Mouse (Mus musculus): Measurements from ENCODE around the gene Sppl2a. TPM values are rescaled to one million over a fixed set of nuclear protein-coding genes. Genes with fewer than 3 reads are reported as not detected.
A peak's percentile ranks its signal among the peaks of the same experiment; 100 is the strongest.

Gene Sppl2a
- polyA plus RNA-seq, 1 experiment from 2014 or later: 35.7 TPM

DNA sequence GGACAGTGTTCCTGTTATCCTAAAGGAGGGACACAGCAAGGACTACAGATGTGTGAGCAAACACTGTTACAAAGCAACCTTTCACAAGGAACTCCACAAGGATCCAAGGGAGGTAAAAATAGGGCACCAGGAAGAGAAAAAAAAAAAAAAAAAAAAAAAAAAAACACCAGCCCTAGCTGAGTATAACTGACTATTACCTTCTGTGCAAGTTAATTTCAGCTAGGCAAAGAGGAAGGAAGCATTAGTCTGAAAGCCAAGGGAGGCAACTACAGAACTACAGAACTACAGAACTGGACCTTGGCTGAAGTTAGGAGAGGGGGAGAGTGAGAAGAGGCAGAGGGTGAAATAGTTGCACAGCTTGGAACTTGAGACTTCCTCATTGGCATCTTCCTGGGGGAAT, 886 bp upstream of the Sppl2a start:
- Histone ChIP-seq H3K4me3 (no peak overlapping the region), H3K4me2 (peak overlapping the region; percentile 73; the same call in 1 of the 2 replicates), H3K27me3 (replicated peaks) (no peaks in the 10 kb centered on the region), H3K27ac (no peak overlapping the region), H3K9ac (no peak overlapping the region), H3K36me3 (replicated peaks) (no peaks in the 10 kb centered on the region), H3K4me1 (peaks cover 12% of the 10 kb centered on the region), H3K9me3 (no peaks in the 10 kb centered on the region)
- no peak for ATAC-seq (replicated peaks)

DNA sequence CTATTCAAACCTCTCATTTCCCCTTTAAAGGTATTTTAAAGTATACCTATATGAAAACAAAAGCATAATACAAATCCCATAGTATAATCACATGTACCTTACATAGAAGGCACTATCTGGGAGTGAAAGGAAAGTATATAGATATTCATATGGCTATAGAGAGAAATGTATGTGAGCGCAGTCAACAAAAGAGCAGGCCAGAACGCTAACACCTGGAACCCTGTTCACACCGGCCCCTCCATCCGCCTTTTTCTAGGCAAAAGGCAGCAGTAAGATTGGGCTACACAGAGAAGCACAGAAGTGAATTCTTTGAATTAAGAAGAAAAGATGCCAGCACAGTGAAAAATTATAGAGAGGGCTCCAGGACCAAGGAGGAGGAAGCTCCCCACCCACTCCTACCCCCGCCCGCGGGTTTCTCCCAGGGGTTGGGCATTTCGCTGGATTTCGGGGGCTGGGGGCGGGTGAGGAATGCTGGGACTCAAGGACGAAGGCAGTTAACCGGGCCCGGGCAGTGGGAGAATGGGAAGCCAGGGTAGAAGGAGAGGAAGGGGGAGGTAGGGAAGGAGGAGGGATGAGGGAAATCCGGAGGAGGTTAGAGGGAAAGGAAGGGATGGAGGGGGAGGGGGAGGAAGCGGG, 656 bp downstream of the Sppl2a start:
- peaks cover 12% of the 10 kb centered on the region for H3K4me1 ChIP-seq
- H3K36me3 ChIP-seq (replicated peaks): no peaks in the 10 kb centered on the region
- no peaks in the 10 kb centered on the region for H3K9me3 ChIP-seq
- peak overlapping the region; percentile 73 for H3K4me2 ChIP-seq
- WGBS: 1% methylated on average over 15 of the region's 15 CpGs
- H3K9ac ChIP-seq: peak overlapping the region; percentile 95
- peak overlapping the region; percentile 97 for H3K27ac ChIP-seq
- ATAC-seq (replicated peaks): no peak
- H3K4me3 ChIP-seq: peak overlapping the region; percentile 56
- H3K27me3 ChIP-seq (replicated peaks): no peaks in the 10 kb centered on the region

DNA sequence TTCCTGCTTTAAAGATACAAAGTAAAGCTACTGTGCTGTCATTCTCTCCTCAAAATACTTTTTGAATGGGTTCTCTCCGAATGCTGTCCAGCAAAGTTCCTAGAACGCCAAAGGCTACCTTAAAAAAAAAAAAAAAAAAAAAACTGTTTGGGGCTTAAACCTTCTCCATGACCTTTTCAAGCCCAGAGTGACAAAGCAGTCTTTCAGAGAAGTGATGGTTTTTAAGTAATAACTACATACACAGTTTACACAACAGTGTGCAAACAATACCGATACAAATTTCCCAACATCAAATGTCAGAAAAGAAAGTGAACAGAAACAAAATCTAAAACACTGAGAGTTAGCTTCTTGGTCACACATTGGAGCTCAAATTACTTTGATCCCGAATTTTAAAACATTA, 1.3 kb downstream of the Sppl2a start:
- H3K4me2 ChIP-seq: peak overlapping the region; percentile 73
- H3K4me3 ChIP-seq: peak overlapping the region; percentile 56
- H3K9me3 ChIP-seq: no peaks in the 10 kb centered on the region
- 60% methylated on average over 4 of the region's 4 CpGs for WGBS
- no peak for ATAC-seq (replicated peaks)
- H3K4me1 ChIP-seq: peaks cover 12% of the 10 kb centered on the region
- H3K27me3 ChIP-seq (replicated peaks): no peaks in the 10 kb centered on the region
- H3K36me3 ChIP-seq (replicated peaks): peaks cover 2% of the 10 kb centered on the region; the same call in 1 of the 2 replicates
- H3K27ac ChIP-seq: peak overlapping the region; percentile 97; the same call in 1 of the 2 replicates
- peak overlapping the region; percentile 95; the same call in 1 of the 2 replicates for H3K9ac ChIP-seq

DNA sequence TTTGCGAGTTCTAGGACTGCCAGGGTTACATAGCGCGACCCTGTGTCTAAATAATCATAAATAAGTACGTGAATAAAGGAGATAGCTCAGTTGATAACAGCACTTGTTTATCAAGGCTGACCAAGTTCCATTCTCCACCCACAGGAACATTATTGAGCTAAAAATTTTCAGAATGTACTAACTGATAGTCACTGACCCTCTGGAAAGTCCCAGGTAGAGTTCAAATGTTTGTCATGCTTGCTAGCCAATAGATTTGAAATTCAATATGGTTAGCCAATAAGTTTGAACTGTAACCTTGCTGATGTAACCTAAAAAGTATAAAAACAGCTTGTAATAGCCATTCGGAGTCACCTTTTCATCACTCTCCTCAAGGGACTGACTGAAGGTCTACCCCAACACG, 4.4 kb downstream of the Sppl2a start:
- peaks cover 11% of the 10 kb centered on the region for H3K4me1 ChIP-seq
- peaks cover 9% of the 10 kb centered on the region for H3K36me3 ChIP-seq (replicated peaks)
- H3K27me3 ChIP-seq (replicated peaks): no peaks in the 10 kb centered on the region
- WGBS: 94% methylated on average over 6 of the region's 6 CpGs
- no peak for ATAC-seq (replicated peaks)
- no peak overlapping the region for H3K4me3 ChIP-seq
- no peaks in the 10 kb centered on the region for H3K9me3 ChIP-seq
- H3K4me2 ChIP-seq: no peak overlapping the region
- no peak overlapping the region for H3K27ac ChIP-seq
- H3K9ac ChIP-seq: no peak overlapping the region

DNA sequence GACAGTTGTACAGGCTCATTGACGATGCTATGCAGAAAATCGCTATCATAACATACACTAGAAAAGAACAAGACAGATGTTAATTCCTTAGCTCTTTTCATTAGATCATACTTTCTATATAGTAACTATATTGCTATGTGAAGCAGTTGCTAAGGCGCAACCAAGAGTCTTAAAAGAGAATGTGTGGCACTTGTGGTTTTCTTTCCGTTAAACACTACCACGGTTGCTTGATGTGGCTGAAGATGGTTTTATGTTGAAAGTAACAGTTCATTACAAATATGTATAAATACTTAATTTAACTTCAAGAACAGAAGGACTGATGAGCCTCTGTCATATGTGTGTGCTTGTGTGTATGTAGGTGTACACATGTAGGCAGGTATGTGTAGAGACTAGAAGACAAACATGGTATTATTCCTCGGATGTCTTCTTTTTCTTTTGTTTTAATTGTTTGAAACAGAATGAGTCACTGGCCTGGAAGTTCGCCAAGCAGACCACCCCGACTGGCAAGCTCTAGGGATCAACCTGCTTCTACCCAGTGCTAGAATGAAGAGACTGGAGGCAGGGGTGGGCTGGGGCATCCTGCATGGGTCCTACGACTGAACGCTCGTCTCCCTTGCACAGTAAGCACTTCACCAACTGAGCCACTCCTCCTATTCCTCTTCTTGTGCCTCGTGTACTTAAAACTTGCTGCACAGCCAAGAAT, 12.5 kb downstream of the Sppl2a start:
- H3K4me2 ChIP-seq: no peak overlapping the region
- H3K9me3 ChIP-seq: no peaks in the 10 kb centered on the region
- no peak overlapping the region for H3K9ac ChIP-seq
- 87% methylated on average over 12 of the region's 12 CpGs for WGBS
- H3K36me3 ChIP-seq (replicated peaks): peaks cover 41% of the 10 kb centered on the region
- no peak overlapping the region for H3K27ac ChIP-seq
- H3K4me3 ChIP-seq: no peak overlapping the region
- no peaks in the 10 kb centered on the region for H3K27me3 ChIP-seq (replicated peaks)
- no peaks in the 10 kb centered on the region for H3K4me1 ChIP-seq
- ATAC-seq (replicated peaks): no peak

DNA sequence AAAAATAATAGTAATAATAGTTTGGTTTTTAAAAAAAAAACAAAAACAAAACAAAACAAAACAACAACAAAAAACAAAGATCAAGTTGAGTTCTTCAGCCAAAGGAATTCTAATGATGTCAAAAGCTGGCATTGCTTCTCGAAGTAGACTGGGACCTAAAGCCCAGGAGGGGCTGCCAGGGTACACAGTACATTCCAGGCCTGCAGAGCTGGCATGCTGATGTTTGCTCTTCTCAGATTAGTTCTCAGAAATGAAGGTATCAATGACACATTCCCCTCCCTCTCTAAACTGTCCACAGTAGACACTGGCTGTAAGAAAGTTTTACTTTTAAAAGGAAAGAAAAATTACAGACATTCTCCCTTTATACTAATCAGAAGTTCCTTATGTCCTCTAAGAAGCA, 16.8 kb downstream of the Sppl2a start:
- Histone ChIP-seq H3K4me3 (no peak overlapping the region), H3K36me3 (replicated peaks) (peaks cover 40% of the 10 kb centered on the region), H3K27me3 (replicated peaks) (no peaks in the 10 kb centered on the region), H3K27ac (no peak overlapping the region), H3K9me3 (no peaks in the 10 kb centered on the region), H3K4me1 (no peaks in the 10 kb centered on the region), H3K4me2 (no peak overlapping the region), H3K9ac (no peak overlapping the region)
- no peak for ATAC-seq (replicated peaks)
- WGBS: 65% methylated on average over 1 of the region's 1 CpGs

DNA sequence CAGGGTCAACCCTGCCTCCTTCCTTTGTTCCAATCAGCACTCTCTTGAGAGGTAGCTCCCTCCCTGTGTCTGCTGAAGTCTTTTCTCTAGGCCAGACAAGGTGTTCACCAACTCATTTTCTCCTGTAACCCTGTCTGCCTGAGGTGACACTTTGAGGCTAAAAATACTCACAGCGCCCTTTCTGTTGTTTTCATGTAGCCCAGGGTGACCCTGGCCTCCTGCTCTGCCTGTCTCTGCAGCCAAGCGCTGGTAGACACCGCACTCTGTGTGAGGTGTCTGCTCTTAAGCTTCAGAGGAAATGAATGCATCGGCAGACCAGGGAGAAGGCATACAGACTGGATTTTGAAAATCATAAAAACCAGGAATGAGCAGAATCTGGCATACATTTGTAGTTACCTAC, 18.9 kb downstream of the Sppl2a start:
- no peak for ATAC-seq (replicated peaks)
- Histone ChIP-seq H3K9me3 (no peaks in the 10 kb centered on the region), H3K4me1 (no peaks in the 10 kb centered on the region), H3K36me3 (replicated peaks) (peaks cover 30% of the 10 kb centered on the region), H3K27ac (no peak overlapping the region), H3K4me2 (no peak overlapping the region), H3K27me3 (replicated peaks) (no peaks in the 10 kb centered on the region), H3K9ac (no peak overlapping the region), H3K4me3 (no peak overlapping the region)
- 56% methylated on average over 4 of the region's 4 CpGs for WGBS

DNA sequence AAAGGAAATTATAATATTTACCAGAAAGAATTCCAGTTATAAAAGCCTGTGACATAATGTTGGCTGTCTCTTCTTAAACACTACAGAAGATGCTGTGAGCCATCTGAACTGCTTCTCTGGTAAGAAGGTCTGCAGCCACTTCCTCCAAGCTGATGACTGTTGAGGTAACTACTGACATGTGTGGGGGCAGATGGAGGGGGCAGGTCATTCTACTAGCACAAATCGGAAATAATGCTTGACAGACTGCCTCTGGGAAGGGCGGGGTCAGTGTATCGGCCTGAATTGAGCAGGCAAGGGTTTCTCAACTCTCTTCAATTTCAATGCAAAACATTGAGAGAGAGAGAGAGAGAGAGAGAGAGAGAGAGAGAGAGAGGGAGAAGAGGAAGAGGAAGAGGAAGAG, 28.9 kb downstream of the Sppl2a start:
- Histone ChIP-seq H3K9me3 (no peaks in the 10 kb centered on the region), H3K4me2 (no peak overlapping the region), H3K4me3 (no peak overlapping the region), H3K36me3 (replicated peaks) (peaks cover 34% of the 10 kb centered on the region), H3K9ac (no peak overlapping the region), H3K27ac (no peak overlapping the region), H3K27me3 (replicated peaks) (no peaks in the 10 kb centered on the region), H3K4me1 (no peaks in the 10 kb centered on the region)
- no peak for ATAC-seq (replicated peaks)
- WGBS: 88% methylated on average over 3 of the region's 3 CpGs

DNA sequence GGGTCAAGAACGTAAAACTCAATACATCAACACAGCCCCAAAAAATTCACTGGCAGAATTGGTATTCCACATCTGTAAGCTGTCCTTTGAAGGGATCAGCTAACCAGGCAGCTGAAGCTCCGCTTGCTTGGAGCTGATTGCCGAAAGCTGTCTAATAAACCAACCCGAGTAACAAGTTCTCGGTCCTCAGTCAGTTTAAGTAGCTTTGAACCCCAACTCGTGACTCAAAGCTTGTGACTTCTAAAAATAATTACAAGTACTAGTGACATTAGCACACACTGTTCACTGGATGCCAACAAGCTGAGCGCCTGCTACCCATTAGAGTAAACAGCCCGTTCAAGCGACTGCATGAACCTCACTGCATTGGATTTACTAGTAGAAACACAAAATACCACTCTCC, 35.5 kb downstream of the Sppl2a start:
- H3K4me1 ChIP-seq: no peaks in the 10 kb centered on the region
- H3K36me3 ChIP-seq (replicated peaks): peaks cover 21% of the 10 kb centered on the region
- H3K9me3 ChIP-seq: no peaks in the 10 kb centered on the region
- no peak overlapping the region for H3K9ac ChIP-seq
- H3K4me2 ChIP-seq: no peak overlapping the region
- no peak for ATAC-seq (replicated peaks)
- 91% methylated on average over 9 of the region's 9 CpGs for WGBS
- H3K4me3 ChIP-seq: no peak overlapping the region
- no peaks in the 10 kb centered on the region for H3K27me3 ChIP-seq (replicated peaks)
- H3K27ac ChIP-seq: no peak overlapping the region

DNA sequence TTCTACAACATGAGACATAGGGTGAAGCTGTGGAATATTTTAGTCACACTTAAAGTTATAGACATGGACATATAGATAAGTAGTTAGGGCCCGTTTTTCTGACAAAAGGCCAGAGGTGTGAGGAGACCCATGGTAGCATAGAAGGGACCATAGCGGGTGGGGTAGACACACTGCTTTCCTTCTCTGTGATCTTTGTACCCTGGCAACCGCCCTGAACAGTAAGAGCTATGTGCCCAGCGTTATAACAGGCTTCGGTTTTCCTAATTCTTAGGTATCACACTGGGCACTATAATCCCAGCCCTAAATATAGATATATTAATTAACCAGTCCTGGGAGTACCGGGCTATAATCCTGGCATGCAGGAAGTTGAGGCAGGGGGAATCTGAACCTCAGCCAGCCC, 36.1 kb downstream of the Sppl2a start:
- no peak overlapping the region for H3K27ac ChIP-seq
- H3K4me2 ChIP-seq: no peak overlapping the region
- no peaks in the 10 kb centered on the region for H3K9me3 ChIP-seq
- no peaks in the 10 kb centered on the region for H3K4me1 ChIP-seq
- H3K4me3 ChIP-seq: no peak overlapping the region
- H3K27me3 ChIP-seq (replicated peaks): no peaks in the 10 kb centered on the region
- H3K9ac ChIP-seq: no peak overlapping the region
- peaks cover 16% of the 10 kb centered on the region for H3K36me3 ChIP-seq (replicated peaks)
- ATAC-seq (replicated peaks): no peak
- 85% methylated on average over 6 of the region's 6 CpGs for WGBS

DNA sequence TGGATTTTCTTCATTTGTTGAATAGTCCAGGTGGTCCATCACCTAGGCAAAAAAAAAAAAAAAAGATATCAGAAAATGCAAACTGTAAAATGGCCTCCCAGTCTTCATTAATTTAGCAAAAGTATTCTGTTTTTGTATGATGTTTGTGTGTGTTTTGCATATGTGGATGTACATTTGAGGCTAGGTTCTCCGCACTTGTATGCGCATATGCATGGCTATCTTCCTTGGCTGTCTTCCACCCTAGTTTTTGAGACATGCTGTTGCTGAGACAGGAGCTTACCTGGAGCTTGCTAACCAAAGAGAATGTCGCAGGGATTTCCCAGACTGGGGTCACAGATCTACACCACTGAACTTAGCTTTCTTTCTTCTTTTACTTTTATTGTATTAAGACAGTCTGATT, 38.8 kb downstream of the Sppl2a start:
- 97% methylated on average over 3 of the region's 3 CpGs for WGBS
- peaks cover 3% of the 10 kb centered on the region; the same call in 1 of the 2 replicates for H3K36me3 ChIP-seq (replicated peaks)

DNA sequence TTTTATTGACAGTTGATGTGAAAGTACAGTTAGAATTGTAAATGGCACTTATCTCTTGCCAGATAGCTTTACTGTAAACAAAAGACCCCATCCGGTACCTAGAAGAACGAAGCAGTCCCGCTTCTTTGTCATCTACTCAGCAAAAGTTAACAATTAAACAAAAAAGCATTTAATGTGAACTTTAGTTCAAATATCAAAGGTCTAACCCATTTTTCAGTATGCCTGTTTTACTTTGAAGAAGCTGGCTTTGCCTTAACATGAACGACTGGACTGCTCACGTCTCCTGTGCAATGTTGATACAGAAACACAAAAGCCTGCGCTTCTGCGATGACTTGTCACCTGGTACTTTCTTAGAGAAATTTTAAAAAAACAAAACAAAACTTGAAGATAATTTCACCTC, 40.7 kb downstream of the Sppl2a start:
- no peak overlapping the region for H3K9ac ChIP-seq
- ATAC-seq (replicated peaks): no peak
- H3K36me3 ChIP-seq (replicated peaks): peaks cover 3% of the 10 kb centered on the region; the same call in 1 of the 2 replicates
- no peak overlapping the region for H3K4me2 ChIP-seq
- H3K4me1 ChIP-seq: no peaks in the 10 kb centered on the region
- no peak overlapping the region for H3K27ac ChIP-seq
- 95% methylated on average over 7 of the region's 7 CpGs for WGBS
- H3K4me3 ChIP-seq: no peak overlapping the region
- H3K27me3 ChIP-seq (replicated peaks): no peaks in the 10 kb centered on the region
- no peaks in the 10 kb centered on the region for H3K9me3 ChIP-seq

More for the DNA sequence above, 38.8 kb downstream of the Sppl2a start:
- no peak overlapping the region for H3K9ac ChIP-seq
- H3K27ac ChIP-seq: no peak overlapping the region
- H3K27me3 ChIP-seq (replicated peaks): no peaks in the 10 kb centered on the region
- no peak overlapping the region for H3K4me3 ChIP-seq
- no peak for ATAC-seq (replicated peaks)
- H3K4me1 ChIP-seq: no peaks in the 10 kb centered on the region
- no peaks in the 10 kb centered on the region for H3K9me3 ChIP-seq
- no peak overlapping the region for H3K4me2 ChIP-seq

DNA sequence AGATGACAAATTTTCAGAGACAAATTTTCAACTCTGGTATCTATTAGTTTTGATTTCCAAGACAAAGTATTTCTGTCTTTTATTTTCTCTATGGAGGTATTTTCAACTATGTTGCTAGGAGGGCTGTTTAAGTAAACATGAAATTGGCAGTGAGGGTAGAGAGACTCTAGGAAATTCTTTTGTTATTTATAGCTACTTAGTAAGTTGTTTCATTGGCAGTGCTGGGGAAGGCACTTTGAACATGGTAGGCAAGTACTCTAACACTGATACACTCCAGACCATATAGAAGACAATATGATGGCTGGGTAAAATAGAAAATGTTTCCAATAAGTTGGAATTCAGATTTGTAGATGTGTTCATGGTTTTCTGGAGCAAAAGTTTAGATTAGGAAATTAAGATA, 41.3 kb downstream of the Sppl2a start:
- Histone ChIP-seq H3K4me2 (no peak overlapping the region), H3K9me3 (no peaks in the 10 kb centered on the region), H3K36me3 (replicated peaks) (peaks cover 3% of the 10 kb centered on the region; the same call in 1 of the 2 replicates), H3K4me3 (no peak overlapping the region), H3K4me1 (no peaks in the 10 kb centered on the region), H3K27me3 (replicated peaks) (no peaks in the 10 kb centered on the region), H3K27ac (no peak overlapping the region), H3K9ac (no peak overlapping the region)
- no peak for ATAC-seq (replicated peaks)
